Mouse (Mus musculus): ENCODE measurements around the gene Zfp410.

GRCm38 (mm10) chr12:84304101-84304500 is 12.6 kb upstream of the Zfp410 start:
- TF ChIP-seq CTCF (IDR thresholded peaks at IDR 0.05; ENCODE audit: low read depth) (no peak), EP300 (IDR thresholded peaks at IDR 0.05; ENCODE audit: low read depth) (no peak)
